Mouse (Mus musculus): ENCODE measurements around the gene Dnajc6. TPM values are rescaled to one million over a fixed set of nuclear protein-coding genes. Genes with fewer than 3 reads are reported as not detected.

Gene Dnajc6
- 1.0 TPM for polyA plus RNA-seq (2017; shearing (Covaris generic))

GRCm38 (mm10) chr4:101496534-101497237 is at the start of gene Dnajc6:
Gene Dnajc6 (plus strand): TSS chr4:101496648.

GRCm38 (mm10) chr4:101647196-101647905 is 150.9 kb downstream of the Dnajc6 start, which contains the start of gene Leprot:
Gene Leprot (plus strand): TSS chr4:101647718.

Other genes with a start within 250 kb of the Dnajc6 start
- 593 TPM for gene Jak1, start 231.4 kb upstream of the Dnajc6 start, polyA plus RNA-seq (2017; shearing (Covaris generic))
- gene Ak4, start 77.4 kb upstream of the Dnajc6 start, polyA plus RNA-seq (2017; shearing (Covaris generic)) = 0.38 TPM
- gene Leprot, start 151.1 kb downstream of the Dnajc6 start, polyA plus RNA-seq (2017; shearing (Covaris generic)) = 92.1 TPM
- not detected for gene Lepr, start 220.8 kb downstream of the Dnajc6 start, polyA plus RNA-seq (2017; shearing (Covaris generic))